Mouse (Mus musculus): ENCODE data around the gene Eaf2. TPM values are rescaled to one million over a fixed set of nuclear protein-coding genes. Genes with fewer than 3 reads are reported as not detected.
A peak's percentile ranks its signal among the peaks of the same experiment; 100 is the strongest.

Gene Eaf2
- total and polyA plus RNA-seq, 3 experiments: 0.27 to 0.68 TPM; not detected in 1

GRCm38 (mm10) chr16:36875276-36875851, 561 bp upstream of the Eaf2 start:
- TF ChIP-seq POLR2A (IDR thresholded peaks at IDR 0.05; ENCODE audit: control insufficient read depth in 1 of 2, insufficient read depth in 1 of 2, low read depth in 1 of 2, low read length in 2 of 2, poor library complexity in 1 of 2) (0 out of 4 replicates have a peak, but pooled peaks of 1 of the 2 experiments have one; percentile 48), CHD2 (IDR thresholded peaks at IDR 0.05; ENCODE audit: low read length) (no peak)
- Histone ChIP-seq H3K9me3 (replicated peaks; ENCODE audit: insufficient read depth, low read length) (no peaks in the 10 kb centered on the region), H3K36me3 (ENCODE audit: control insufficient read depth in 1 of 2, insufficient read depth in 2 of 2, low read length in 2 of 2) (peaks cover 0 to 12% of the 10 kb centered on the region in 2 experiments; a peak in 2 of 4 replicates), H3K27ac (ENCODE audit: control insufficient read depth, low read depth, low read length) (no peak overlapping the region; the same call in 1 of the 2 replicates), H3K4me1 (ENCODE audit: control insufficient read depth in 1 of 2, insufficient read depth in 2 of 2, low read length in 2 of 2) (peaks cover 0 to 10% of the 10 kb centered on the region in 2 experiments; a peak in 2 of 4 replicates), H3K9ac (ENCODE audit: control insufficient read depth, low read depth, low read length, poor library complexity, severe bottlenecking) (peak overlapping the region; percentile 96), H3K79me2 (ENCODE audit: control insufficient read depth, insufficient read depth, low read length, poor library complexity) (peaks cover 18% of the 10 kb centered on the region), H3K4me3 (ENCODE audit: control insufficient read depth in 1 of 2, insufficient read depth in 1 of 2, low read depth in 2 of 2, low read length in 2 of 2) (peak overlapping the region; percentile 94 to 100), H3K27me3 (ENCODE audit: control insufficient read depth in 1 of 2, insufficient read depth in 2 of 2, low read length in 2 of 2) (no peaks in the 10 kb centered on the region)
- no peak for DNase-seq (ENCODE audit: low read depth, low spot score)

GRCm38 (mm10) chr16:36869442-36869841, 5.4 kb downstream of the Eaf2 start:
- Histone ChIP-seq H3K9ac (ENCODE audit: control insufficient read depth, low read depth, low read length, poor library complexity, severe bottlenecking) (no peak overlapping the region), H3K27ac (ENCODE audit: control insufficient read depth, low read depth, low read length) (no peak overlapping the region), H3K4me3 (ENCODE audit: control insufficient read depth in 1 of 2, insufficient read depth in 1 of 2, low read depth in 2 of 2, low read length in 2 of 2) (no peak overlapping the region), H3K4me1 (ENCODE audit: control insufficient read depth in 1 of 2, insufficient read depth in 2 of 2, low read length in 2 of 2) (peaks cover 0 to 6% of the 10 kb centered on the region in 2 experiments; a peak in 2 of 4 replicates), H3K79me2 (ENCODE audit: control insufficient read depth, insufficient read depth, low read length, poor library complexity) (peaks cover 7% of the 10 kb centered on the region), H3K9me3 (replicated peaks; ENCODE audit: insufficient read depth, low read length) (no peaks in the 10 kb centered on the region), H3K27me3 (ENCODE audit: control insufficient read depth in 1 of 2, insufficient read depth in 2 of 2, low read length in 2 of 2) (no peaks in the 10 kb centered on the region), H3K36me3 (ENCODE audit: control insufficient read depth in 1 of 2, insufficient read depth in 2 of 2, low read length in 2 of 2) (peaks cover 2 to 10% of the 10 kb centered on the region in 2 experiments; a peak in 3 of 4 replicates)
- no peak for DNase-seq (ENCODE audit: low read depth, low spot score)
- TF ChIP-seq RAD21 (IDR thresholded peaks at IDR 0.05; ENCODE audit: low read depth, low read length) (no peak), JUND (IDR thresholded peaks at IDR 0.05; ENCODE audit: low read depth, low read length) (no peak), SIN3A (IDR thresholded peaks at IDR 0.05; ENCODE audit: low read length) (no peak), ZKSCAN1 (IDR thresholded peaks at IDR 0.05; ENCODE audit: low read depth, low read length) (no peak), MXI1 (IDR thresholded peaks at IDR 0.05; ENCODE audit: low read depth, low read length) (no peak), ZC3H11A (IDR thresholded peaks at IDR 0.05; ENCODE audit: low read depth, low read length) (no peak), MAFK (IDR thresholded peaks at IDR 0.05; ENCODE audit: borderline replicate concordance, low read depth, low read length) (peak; percentile 55; the same call in 1 of the 2 replicates), UBTF (IDR thresholded peaks at IDR 0.05; ENCODE audit: borderline replicate concordance, insufficient read depth, low read depth, low read length) (no peak)

- Histone ChIP-seq H3K9me3 (replicated peaks; ENCODE audit: insufficient read depth, low read length) (no peaks in the 10 kb centered on the region), H3K27me3 (ENCODE audit: control insufficient read depth in 1 of 2, insufficient read depth in 2 of 2, low read length in 2 of 2) (no peaks in the 10 kb centered on the region), H3K4me1 (ENCODE audit: control insufficient read depth in 1 of 2, insufficient read depth in 2 of 2, low read length in 2 of 2) (peaks cover 0 to 5% of the 10 kb centered on the region in 2 experiments; a peak in 2 of 4 replicates), H3K9ac (ENCODE audit: control insufficient read depth, low read depth, low read length, poor library complexity, severe bottlenecking) (no peak overlapping the region), H3K36me3 (ENCODE audit: control insufficient read depth in 1 of 2, insufficient read depth in 2 of 2, low read length in 2 of 2) (peaks cover 1 to 3% of the 10 kb centered on the region in 2 experiments; a peak in 3 of 4 replicates), H3K4me3 (ENCODE audit: control insufficient read depth in 1 of 2, insufficient read depth in 1 of 2, low read depth in 2 of 2, low read length in 2 of 2) (no peak overlapping the region), H3K27ac (ENCODE audit: control insufficient read depth, low read depth, low read length) (no peak overlapping the region), H3K79me2 (ENCODE audit: control insufficient read depth, insufficient read depth, low read length, poor library complexity) (no peaks in the 10 kb centered on the region)
- DNase-seq (ENCODE audit: low read depth, low spot score): peak; percentile 21
- TF ChIP-seq ETS1 (IDR thresholded peaks at IDR 0.05; ENCODE audit: low read depth, low read length): peak; percentile 35; the same call in 1 of the 2 replicates
- TF ChIP-seq SMC3 (IDR thresholded peaks at IDR 0.05; ENCODE audit: low read depth, low read length): no peak
- TF ChIP-seq ELF1 (IDR thresholded peaks at IDR 0.05; ENCODE audit: low read depth, low read length): no peak
- peak; percentile 50; the same call in 1 of the 2 replicates for TF ChIP-seq MYB (IDR thresholded peaks at IDR 0.05; ENCODE audit: low read depth, low read length)
- TF ChIP-seq EP300 (IDR thresholded peaks at IDR 0.05; ENCODE audit: low read depth in 1 of 2, low read length in 2 of 2): peak; percentile 56 to 58; a peak in 3 of 4 replicates
- TF ChIP-seq GATA1 (IDR thresholded peaks at IDR 0.05; ENCODE audit: low read depth, low read length): peak; percentile 59; the same call in 1 of the 2 replicates
- peak; percentile 56; the same call in 1 of the 2 replicates for TF ChIP-seq TCF12 (IDR thresholded peaks at IDR 0.05; ENCODE audit: low read depth, low read length)
- no peak for TF ChIP-seq ZNF384 (IDR thresholded peaks at IDR 0.05; ENCODE audit: low read depth, low read length)
- peak; percentile 45; the same call in 1 of the 2 replicates for TF ChIP-seq MEF2A (IDR thresholded peaks at IDR 0.05; ENCODE audit: extremely low read depth, insufficient replicate concordance, low read depth, low read length, poor library complexity, severe bottlenecking)
Observed at GRCm38 (mm10) chr16:36863585-36863984, 11.2 kb downstream of the Eaf2 start.
